Mouse (Mus musculus): ENCODE results near the gene Slc6a21.

Slc6a21 gene

GRCm38 (mm10) chr7:45316536-45316935, 39.2 kb downstream of the Slc6a21 start:
- no peak for DNase-seq

DNA sequence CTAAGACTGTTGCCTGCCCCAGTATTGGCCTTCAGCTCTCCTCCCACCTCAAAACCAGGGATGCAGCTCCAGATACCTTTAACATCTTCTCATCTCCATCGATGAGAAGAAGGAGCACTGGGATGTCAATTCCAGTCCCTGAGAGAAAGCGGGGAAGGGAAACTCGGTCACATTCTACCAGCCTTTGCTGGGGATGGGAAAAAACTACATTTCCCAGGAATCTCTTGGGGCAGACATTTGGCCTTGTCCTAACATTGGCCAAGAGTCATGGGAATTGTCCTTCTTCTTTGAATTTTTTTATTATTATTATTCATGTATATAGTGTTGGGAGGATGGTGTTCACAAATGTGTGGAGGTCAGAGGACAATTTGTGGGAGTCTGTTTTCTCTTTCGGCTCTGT, 44.9 kb downstream of the Slc6a21 start:
- DNase-seq = no peak

DNA sequence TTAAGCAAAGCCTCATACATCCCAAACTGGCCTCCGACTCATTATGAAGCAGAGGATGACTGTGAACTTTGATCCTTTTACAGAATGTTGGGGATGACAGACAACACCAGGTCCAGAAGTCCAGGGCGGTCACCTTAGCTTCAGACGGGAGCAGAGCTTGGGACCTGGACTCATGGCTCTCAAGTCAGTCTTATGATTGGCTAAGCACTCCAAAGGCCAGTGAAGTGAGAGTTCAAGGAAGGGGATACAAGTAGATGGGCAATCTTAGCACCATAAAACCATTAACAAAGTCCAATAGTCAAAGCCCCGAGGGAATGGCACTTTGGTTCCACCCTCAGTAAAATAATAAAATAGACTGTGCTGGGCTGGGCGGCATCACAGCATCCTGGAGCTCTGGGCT, 45.8 kb downstream of the Slc6a21 start:
- DNase-seq = no peak

- DNase-seq = no peak
These were observed 48.5 kb downstream of the Slc6a21 start for GRCm38 (mm10) chr7:45325800-45326199.

- DNase-seq = no peak
These were observed 51.6 kb downstream of the Slc6a21 start for GRCm38 (mm10) chr7:45328841-45329475.

- DNase-seq = no peak
These were observed 54.2 kb downstream of the Slc6a21 start for GRCm38 (mm10) chr7:45331502-45331901.

DNA sequence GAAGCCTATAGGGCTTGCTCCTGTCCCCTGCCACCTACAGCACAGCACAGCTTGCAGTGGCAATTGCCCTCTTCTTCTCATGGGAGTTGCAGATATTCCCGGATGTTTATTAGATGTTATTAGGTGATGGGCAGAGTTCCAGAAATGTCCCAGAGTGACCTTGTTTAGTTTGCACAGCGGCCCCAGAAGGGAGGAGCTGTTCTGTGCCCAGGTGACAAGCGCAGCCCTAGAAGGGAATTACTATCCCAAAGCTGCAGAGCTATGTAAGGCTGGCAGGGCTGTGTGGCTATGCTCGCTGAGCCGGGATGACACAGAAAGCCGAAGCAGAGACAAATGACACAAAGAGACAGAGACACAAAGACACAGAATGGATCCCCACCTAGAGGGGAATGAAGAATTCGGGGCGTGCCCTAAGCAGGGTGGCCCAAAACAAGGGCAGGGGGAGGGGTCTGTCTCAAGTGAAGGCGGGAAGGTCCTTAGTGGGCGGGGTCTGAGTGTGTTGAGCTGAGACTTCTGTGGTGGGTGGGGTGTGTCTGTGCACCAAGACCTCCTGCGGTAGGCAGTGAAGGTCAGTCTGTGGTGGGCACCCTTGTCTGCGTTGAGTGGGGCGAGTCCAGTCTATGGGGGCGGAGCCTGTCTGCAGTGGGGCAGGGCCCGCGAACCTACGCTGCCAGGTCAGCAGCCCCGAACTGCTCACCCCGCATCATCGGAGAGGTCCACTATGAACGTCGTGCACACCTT, 55.5 kb downstream of the Slc6a21 start:
- peak; percentile 35 to 49 for DNase-seq

GRCm38 (mm10) chr7:45333431-45333982, 56.2 kb downstream of the Slc6a21 start, which contains the start of gene Trpm4:
TSS of gene Trpm4 (minus strand) at chr7:45333780.
- DNase-seq = peak; percentile 76 to 78

DNA sequence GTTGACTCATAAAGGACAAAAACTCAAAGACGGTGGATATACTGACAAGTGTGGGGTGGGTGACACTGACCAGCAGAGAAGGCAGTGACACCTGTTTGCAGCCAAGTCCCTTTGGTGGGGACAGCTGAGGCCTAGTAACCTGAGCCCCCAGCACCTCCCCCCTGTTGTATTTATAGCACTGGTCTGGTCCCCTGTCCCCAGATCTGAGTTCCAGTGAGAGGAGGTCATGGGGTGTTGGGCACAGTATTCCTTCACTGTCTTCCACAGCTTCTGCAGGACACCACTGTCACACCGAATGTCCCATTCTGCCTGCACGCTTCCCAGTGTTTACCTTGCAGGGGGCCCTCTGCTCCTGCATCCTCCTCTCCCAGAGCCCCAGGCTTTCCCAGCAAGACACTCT, 57.3 kb downstream of the Slc6a21 start:
- no peak for DNase-seq

GRCm38 (mm10) chr7:45335056-45335455, 57.7 kb downstream of the Slc6a21 start, which contains the start of gene Hrc:
TSS of gene Hrc (plus strand) at chr7:45335290.
- no peak for DNase-seq

DNA sequence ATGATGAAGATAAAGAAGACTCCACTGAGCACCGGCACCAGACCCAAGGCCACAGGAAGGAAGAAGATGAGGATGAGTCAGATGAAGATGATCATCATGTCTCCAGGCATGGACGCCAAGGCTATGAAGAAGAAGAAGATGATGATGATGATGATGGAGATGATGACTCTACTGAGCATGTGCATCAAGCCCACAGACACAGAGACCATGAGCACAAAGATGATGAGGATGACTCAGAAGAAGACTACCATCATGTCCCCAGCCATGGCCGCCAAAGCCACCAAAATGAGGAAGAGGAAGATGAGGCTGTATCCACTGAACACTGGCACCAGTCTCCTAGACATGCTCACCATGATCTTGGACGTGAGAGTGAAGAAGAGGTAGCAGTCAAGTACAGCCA, 59.0 kb downstream of the Slc6a21 start:
- no peak for DNase-seq

DNA sequence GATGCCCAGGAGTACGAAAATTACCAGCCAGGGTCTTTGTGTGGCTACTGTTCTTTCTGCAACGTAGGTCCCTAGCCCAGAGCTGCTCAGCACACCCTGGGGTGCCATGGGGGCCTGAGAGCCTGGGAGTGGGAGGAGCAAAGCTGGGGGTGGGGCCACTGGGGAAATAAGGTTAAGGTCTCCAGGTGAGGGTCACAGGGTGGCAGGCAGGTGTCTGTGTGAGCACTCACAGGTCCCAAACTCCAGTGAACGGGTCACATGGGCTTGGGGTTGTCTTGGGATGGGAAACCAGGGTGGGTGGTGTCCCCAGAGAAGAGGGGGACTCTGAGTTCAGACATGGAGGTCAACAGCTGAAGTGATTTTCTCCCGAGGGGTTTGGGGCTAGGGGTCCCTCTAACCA, 60.2 kb downstream of the Slc6a21 start:
- no peak for DNase-seq

- peak; percentile 46 for DNase-seq
These were observed 61.0 kb downstream of the Slc6a21 start for GRCm38 (mm10) chr7:45338161-45338911.
